Mouse (Mus musculus) embryonic fibroblast, embryonic 13.5 days (primary cell): ENCODE results near the gene Gm20683.

ENCODE experiments used
- CTCF ChIP-seq: IDR thresholded peaks from 2 replicates; pipeline ENCODE4 v1.5.1; 2011; ENCODE audit warnings: mild to moderate bottlenecking, control low read depth, low read length, moderate library complexity, borderline replicate concordance; ENCODE audit not compliant: insufficient read depth
- POLR2A ChIP-seq: IDR thresholded peaks from 2 replicates; pipeline ENCODE4 v1.6.1; 2011; ENCODE audit warnings: low read depth, mild to moderate bottlenecking, control low read depth, low read length, moderate library complexity

DNA sequence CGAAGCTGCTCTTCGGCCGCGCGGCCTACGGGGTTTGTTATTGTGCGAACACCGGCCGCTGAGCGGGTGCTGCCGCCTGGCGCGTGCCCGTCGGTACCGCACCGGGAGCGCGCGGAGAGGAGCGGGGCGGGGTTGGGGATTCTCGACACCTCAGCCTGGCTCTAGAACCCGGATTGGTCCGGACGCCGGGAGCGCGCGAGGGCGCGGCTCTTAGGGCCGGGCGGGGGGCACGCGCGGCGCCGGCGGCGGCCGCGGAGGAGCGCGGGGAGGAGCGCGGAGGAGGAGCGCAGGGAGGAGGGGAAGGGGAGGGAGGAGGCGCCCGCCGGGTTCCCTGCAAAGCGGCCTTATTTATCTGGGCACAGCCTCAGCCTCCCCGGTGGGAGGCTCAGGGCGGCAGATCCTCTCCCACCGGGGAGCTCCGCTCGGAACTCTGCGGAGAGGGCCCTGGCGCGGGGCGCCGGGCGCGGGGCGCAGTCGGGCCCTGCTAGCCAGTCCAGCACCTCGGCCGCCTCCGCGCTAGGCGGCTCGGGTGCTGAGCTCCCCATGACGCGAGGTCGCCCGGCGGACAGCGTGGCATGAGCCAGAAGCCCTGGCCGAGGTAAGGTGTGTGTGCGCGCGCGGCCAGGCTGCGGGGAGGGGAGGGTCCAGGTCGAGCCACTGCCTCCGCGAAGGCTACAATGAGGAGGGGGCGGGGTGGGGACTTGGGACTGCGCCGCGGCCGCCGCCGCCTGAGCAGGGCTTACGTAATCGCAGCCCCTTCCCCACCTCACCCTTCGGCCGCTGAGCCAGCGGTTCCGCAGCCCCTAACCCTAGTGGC lies 32.6 kb downstream of the Gm20683 start, which contains the start of gene Fbxl16:
- TF ChIP-seq CTCF (no peak), POLR2A (no peak)
